Mouse (Mus musculus): ENCODE data around the gene Cdc5l.

DNA sequence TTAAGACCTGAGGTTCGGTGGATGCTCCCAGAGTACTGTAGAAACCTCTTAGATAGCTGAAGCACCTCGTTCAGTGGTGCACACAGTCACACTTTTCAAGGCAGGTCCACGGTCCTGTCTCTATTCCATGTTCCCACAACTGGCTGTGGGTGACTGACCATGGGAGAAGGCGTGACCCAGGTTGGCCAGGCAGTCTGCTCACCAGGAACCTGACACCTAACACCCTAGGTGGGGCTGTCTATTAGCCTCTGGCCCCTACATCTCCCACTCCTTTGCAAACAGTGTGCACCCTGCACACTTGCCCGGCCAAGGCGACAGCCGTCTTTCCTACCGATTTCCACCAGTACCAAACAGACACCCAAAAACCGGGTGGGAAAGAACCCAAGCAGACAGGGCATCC lies 77.1 kb downstream of the Cdc5l start:
- TF ChIP-seq CTCF (IDR thresholded peaks at IDR 0.05): no peak
- no peak for TF ChIP-seq POLR2A (IDR thresholded peaks at IDR 0.05; ENCODE audit: insufficient read depth, low read depth, low read length)
- TF ChIP-seq EP300 (IDR thresholded peaks at IDR 0.05; ENCODE audit: insufficient read depth, low read depth, low read length): no peak

All from heart, adult 2 months (tissue).